Mouse (Mus musculus) CH12.LX (cell line): ENCODE results near the gene Slamf6. TPM values are rescaled to one million over a fixed set of nuclear protein-coding genes. Genes with fewer than 3 reads are reported as not detected.

Source experiments
- DNase-seq: peaks from one replicate; pipeline ENCODE4 v3.0.0-alpha.2; 2013; ENCODE audit errors: extremely low read depth
- H3K27ac ChIP-seq: 2 replicates; pipeline ENCODE4 v1.5.1; 2012; ENCODE audit warnings: low read depth, mild to moderate bottlenecking, control low read depth, moderate library complexity; ENCODE audit not compliant: insufficient read depth
- H3K27me3 ChIP-seq: replicated peaks from 2 replicates; pipeline ENCODE3; 2012; ENCODE audit warnings: inconsistent platforms
- H3K36me3 ChIP-seq, 2 experiments: replicated peaks in 1 of 2; 2 replicates each; pipeline versions ENCODE3 to v1.6.1; 2012; ENCODE audit warnings: inconsistent platforms in 1 of 2, low read length in 1 of 2, mild to moderate bottlenecking in 1 of 2, mixed read lengths in 1 of 2, moderate library complexity in 1 of 2; ENCODE audit not compliant: control insufficient read depth in 1 of 2, insufficient read depth in 1 of 2
- H3K4me1 ChIP-seq, 2 experiments: 2 replicates each; pipeline ENCODE4 v1.6.1; 2012; ENCODE audit warnings: inconsistent platforms in 1 of 2, moderate library complexity in 1 of 2; ENCODE audit not compliant: insufficient read depth in 2 of 2, control insufficient read depth in 1 of 2
- H3K4me2 ChIP-seq: 2 replicates; pipeline ENCODE4 v1.6.1; 2012; ENCODE audit warnings: low read depth, mild to moderate bottlenecking, control low read depth; ENCODE audit not compliant: poor library complexity, insufficient read depth, severe bottlenecking
- H3K4me3 ChIP-seq, 3 experiments: fragments of 150-350 bp in 1 of 3; sonication (generic) in 1 of 3; replicated peaks in 1 of 3; 2 replicates each; pipeline versions ENCODE3 to v1.5.1; 2011 to 2012; ENCODE audit warnings: low read depth in 2 of 3, low read length in 2 of 3, mild to moderate bottlenecking in 2 of 3, moderate library complexity in 2 of 3, control low read depth in 1 of 3, improper control_type of control experiment in 1 of 3, inconsistent platforms in 1 of 3, mixed read lengths in 1 of 3; ENCODE audit not compliant: poor library complexity in 1 of 3
- H3K79me2 ChIP-seq: replicated peaks from 2 replicates; pipeline ENCODE4 v1.6.1; 2012; ENCODE audit warnings: mild to moderate bottlenecking, moderate library complexity; ENCODE audit not compliant: control insufficient read depth, poor library complexity, insufficient read depth, severe bottlenecking; ENCODE audit errors: extremely low read depth
- H3K9ac ChIP-seq: 2 replicates; pipeline ENCODE4 v1.6.1; 2012; ENCODE audit warnings: low read depth, mild to moderate bottlenecking, control low read depth, moderate library complexity; ENCODE audit not compliant: insufficient read depth
- H3K9me3 ChIP-seq: replicated peaks from 2 replicates; pipeline ENCODE3; 2012; ENCODE audit warnings: low read length, inconsistent platforms, mixed read lengths
- BHLHE40 ChIP-seq: IDR thresholded peaks from 2 replicates; pipeline ENCODE4 v1.6.1; 2011; ENCODE audit warnings: mild to moderate bottlenecking, low read depth, low read length, improper control_type of control experiment
- EP300 ChIP-seq: IDR thresholded peaks from 2 replicates; pipeline ENCODE4 v1.6.1; 2011; ENCODE audit warnings: low read length, improper control_type of control experiment
- ETS1 ChIP-seq: conservative IDR thresholded peaks from 2 replicates; pipeline ENCODE4 v1.6.1; 2012; ENCODE audit warnings: low read depth, mild to moderate bottlenecking, inconsistent platforms, low read length, improper control_type of control experiment, moderate library complexity
- GABPA ChIP-seq: IDR thresholded peaks from 2 replicates; pipeline ENCODE4 v1.6.1; 2012; ENCODE audit warnings: low read depth, low read length, improper control_type of control experiment, inconsistent platforms; ENCODE audit not compliant: insufficient replicate concordance
- MAFK ChIP-seq: IDR thresholded peaks from 2 replicates; pipeline ENCODE4 v1.6.1; 2011; ENCODE audit warnings: low read length, improper control_type of control experiment; ENCODE audit not compliant: insufficient replicate concordance
- MAZ ChIP-seq: IDR thresholded peaks from 2 replicates; pipeline ENCODE4 v1.6.1; 2012; ENCODE audit warnings: low read depth, mild to moderate bottlenecking, inconsistent platforms, low read length, improper control_type of control experiment, moderate library complexity
- MEF2A ChIP-seq: IDR thresholded peaks from 2 replicates; pipeline ENCODE4 v1.6.1; 2014; ENCODE audit warnings: low read depth, mild to moderate bottlenecking, inconsistent platforms, low read length, improper control_type of control experiment, borderline replicate concordance
- MXI1 ChIP-seq: IDR thresholded peaks from 2 replicates; pipeline ENCODE4 v1.6.1; 2011; ENCODE audit warnings: mild to moderate bottlenecking, low read depth, low read length, improper control_type of control experiment
- NELFE ChIP-seq: IDR thresholded peaks from 2 replicates; pipeline ENCODE4 v1.6.1; 2011; ENCODE audit warnings: low read depth, low read length, improper control_type of control experiment
- NRF1 ChIP-seq: IDR thresholded peaks from 2 replicates; pipeline ENCODE4 v1.6.1; 2014; ENCODE audit warnings: low read depth, mild to moderate bottlenecking, inconsistent platforms, low read length, improper control_type of control experiment, moderate library complexity
- PAX5 ChIP-seq: IDR thresholded peaks from 2 replicates; pipeline ENCODE4 v1.6.1; 2012; ENCODE audit warnings: low read length, inconsistent platforms, mixed read lengths
- TCF12 ChIP-seq: IDR thresholded peaks from 2 replicates; pipeline ENCODE4 v1.6.1; 2014; ENCODE audit warnings: low read depth, mild to moderate bottlenecking, inconsistent platforms, low read length, improper control_type of control experiment
- ZKSCAN1 ChIP-seq: IDR thresholded peaks from 2 replicates; pipeline ENCODE4 v1.6.1; 2012; ENCODE audit warnings: low read depth, inconsistent platforms, low read length, improper control_type of control experiment, borderline replicate concordance
- ZMIZ1 ChIP-seq: IDR thresholded peaks from 2 replicates; pipeline ENCODE4 v1.6.1; 2012; ENCODE audit warnings: low read depth, mild to moderate bottlenecking, inconsistent platforms, low read length, improper control_type of control experiment
- ZNF384 ChIP-seq: IDR thresholded peaks from 2 replicates; pipeline ENCODE4 v1.6.1; 2012; ENCODE audit warnings: low read depth, low read length, improper control_type of control experiment, inconsistent platforms
- dilution Hi-C: fragments of 300-500 bp; cut with MboI; formaldehyde crosslinking; loops from 2 replicates; pipeline ENCODE4 v1.14.3; 2020; ENCODE audit warnings: low sequenced_read_pairs; ENCODE audit not compliant: extremely low pct_unique_long_range_greater_than_20kb, extremely low pct_ligation_motif_present
- in situ Hi-C: fragments of 300-500 bp; cut with MboI; formaldehyde crosslinking; loops from 3 replicates; pipeline ENCODE4 v1.14.3; 2019; ENCODE audit warnings: low sequenced_read_pairs, low pct_ligation_motif_present, low pct_unique_long_range_greater_than_20kb, mixed read lengths
- polyA plus RNA-seq: library from polyadenylated mRNA; unstranded; fragments of >175 nt; gene quantifications from 2 replicates; pipeline ENCODE4 v1.2.1, GENCODE M21; 2012; ENCODE audit warnings: low read depth; ENCODE audit not compliant: insufficient read length
- total RNA-seq, 2 experiments: library from RNA; depleted of rRNA; stranded (reverse); fragments of 300-350 nt in 1 of 2; fragments of >200 nt in 1 of 2; gene quantifications; 2 replicates each; pipeline ENCODE4 v1.2.3; 2012 to 2014

Slamf6 gene
- total and polyA plus RNA-seq, 3 experiments = 50.9 to 180 (median 127) TPM

DNA sequence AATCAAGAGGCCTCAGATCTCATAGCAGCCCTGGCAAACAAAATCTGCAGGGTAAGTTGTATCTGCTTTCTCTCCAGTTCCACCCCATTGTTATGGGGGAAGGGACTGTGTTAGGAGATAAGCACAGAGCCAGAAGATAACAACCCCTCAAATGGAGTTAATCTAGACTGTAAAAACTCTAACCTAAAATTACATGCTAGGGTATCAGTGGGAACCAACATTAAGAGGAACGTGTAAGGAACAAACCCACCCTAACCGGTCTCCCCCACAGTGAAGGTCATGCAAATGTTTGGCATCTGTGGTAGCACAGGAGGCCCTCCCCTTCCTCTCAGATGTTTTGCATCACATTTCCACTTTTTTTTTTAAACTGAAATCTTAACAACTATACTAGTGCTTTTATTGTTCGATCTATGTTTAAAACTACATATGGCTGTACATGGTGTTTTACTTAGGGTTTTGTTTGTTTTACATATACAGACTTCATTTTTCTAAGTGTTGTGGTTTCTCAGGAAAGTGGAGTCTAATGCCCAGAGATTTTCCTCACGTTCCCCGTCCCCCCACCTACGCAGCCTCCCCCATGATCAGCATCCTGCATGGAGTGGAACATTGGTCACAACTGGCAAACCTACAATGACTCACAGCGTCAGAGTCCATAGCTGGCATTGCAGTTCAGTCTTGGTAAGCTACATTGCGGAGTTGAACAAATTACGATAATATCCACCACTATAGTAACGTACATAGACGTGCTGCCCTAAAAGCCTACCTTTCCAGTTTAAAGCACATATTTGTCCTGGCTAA, 77.8 kb downstream of the Slamf6 start:
- peak; percentile 92 for TF ChIP-seq ZNF384
- no peak for TF ChIP-seq NELFE
- no peak for TF ChIP-seq PAX5
- no peak for TF ChIP-seq ZKSCAN1
- no peak for TF ChIP-seq ZMIZ1
- TF ChIP-seq BHLHE40 = peak; percentile 60
- TF ChIP-seq ETS1 = no peak
- 0 out of 2 replicates have a peak, but pooled peaks have one; percentile 6 for TF ChIP-seq TCF12
- no peak for TF ChIP-seq MAZ
- TF ChIP-seq EP300 = peak; percentile 57
- TF ChIP-seq MAFK = no peak
- peaks cover 6 to 31% of the 10 kb centered on the region in 2 experiments for H3K4me1 ChIP-seq
- peak overlapping the region; percentile 35; the same call in 1 of the 2 replicates for H3K4me2 ChIP-seq
- dilution Hi-C loops = no loop called here
- in situ Hi-C loops = loop anchor here (5.0 kb wide), 1 partner anchor 58 kb away; no protein-coding TSS in a partner anchor
- H3K27me3 ChIP-seq = no peaks in the 10 kb centered on the region
- H3K27ac ChIP-seq = 0 out of 2 replicates have a peak overlapping the region, but pooled peaks have one; percentile 25
- H3K9me3 ChIP-seq = no peaks in the 10 kb centered on the region
- H3K79me2 ChIP-seq = no peaks in the 10 kb centered on the region
- peak; percentile 49 for DNase-seq
- H3K4me3 ChIP-seq = no peak overlapping the region
- H3K9ac ChIP-seq = no peak overlapping the region
- no peaks in the 10 kb centered on the region for H3K36me3 ChIP-seq

DNA sequence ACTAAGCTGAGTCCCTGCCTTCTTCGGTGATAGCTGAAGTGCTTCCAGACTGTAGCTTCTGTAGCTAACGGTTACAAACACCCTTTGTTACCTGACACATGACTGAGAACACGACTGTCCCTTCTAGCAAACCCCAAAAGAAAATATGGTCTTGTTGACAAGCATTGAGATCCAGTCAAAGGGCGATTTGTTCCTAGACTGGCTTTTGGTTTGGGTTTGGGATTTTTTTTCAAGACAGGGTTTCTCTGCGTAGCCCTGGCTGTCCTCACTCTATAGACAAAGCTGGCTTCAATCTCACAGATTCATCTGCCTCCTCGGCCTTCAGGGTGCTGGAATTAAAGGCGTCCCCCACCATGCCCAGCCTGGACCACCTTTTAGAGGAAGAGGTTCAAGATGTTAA, 79.4 kb downstream of the Slamf6 start:
- Histone ChIP-seq H3K79me2 (no peaks in the 10 kb centered on the region), H3K4me2 (no peak overlapping the region), H3K4me3 (no peak overlapping the region), H3K9ac (no peak overlapping the region), H3K36me3 (peaks cover 0 to 4% of the 10 kb centered on the region in 2 experiments), H3K27me3 (no peaks in the 10 kb centered on the region), H3K9me3 (no peaks in the 10 kb centered on the region), H3K4me1 (peaks cover 6 to 31% of the 10 kb centered on the region in 2 experiments), H3K27ac (no peak overlapping the region)
- DNase-seq = no peak
- in situ Hi-C loops (no loop called here), dilution Hi-C loops (no loop called here)
- TF ChIP-seq GABPA (no peak), PAX5 (no peak), NRF1 (no peak), MEF2A (no peak), MXI1 (no peak)
